Mouse (Mus musculus) hindbrain, embryonic 11.5 days (tissue): ENCODE data around the gene 1700025B11Rik. TPM values are rescaled to one million over a fixed set of nuclear protein-coding genes. Genes with fewer than 3 reads are reported as not detected.

Source experiments
- polyA plus RNA-seq: library from polyadenylated mRNA; unstranded; fragments of >200 nt; fragmentation: Nextera tagmentation; extraction: Ambion mirVana; gene quantifications from 2 replicates; pipeline ENCODE4 v1.2.1, GENCODE M21; 2014

The 1700025B11Rik gene
- polyA plus RNA-seq, 1 experiment from 2014 or later = not detected

Other genes with a start within 250 kb of the 1700025B11Rik start
- not detected in 2 replicates for gene Apol7a, start 162.8 kb downstream of the 1700025B11Rik start, polyA plus RNA-seq
- gene Apol9a, start 150.8 kb downstream of the 1700025B11Rik start, polyA plus RNA-seq = 0.03 and 0.06 TPM in 2 replicates
- not detected in 2 replicates for gene Apol7b, start 114.4 kb downstream of the 1700025B11Rik start, polyA plus RNA-seq
- gene Apol10a, start 84.8 kb downstream of the 1700025B11Rik start, polyA plus RNA-seq = not detected in 2 replicates
- gene Apol11a, start 53.6 kb downstream of the 1700025B11Rik start, polyA plus RNA-seq = not detected in 2 replicates
- not detected in 2 replicates for gene Apol7c, start 28.6 kb downstream of the 1700025B11Rik start, polyA plus RNA-seq
- 0.10 TPM in 1 of 2 replicates, not detected in the other for gene Apol10b, start 34.2 kb upstream of the 1700025B11Rik start, polyA plus RNA-seq
- not detected in 2 replicates for gene Gm36245, start 37.4 kb upstream of the 1700025B11Rik start, polyA plus RNA-seq
- not detected in 2 replicates for gene Apol11b, start 81.4 kb upstream of the 1700025B11Rik start, polyA plus RNA-seq
- gene Apol7e, start 137.0 kb upstream of the 1700025B11Rik start, polyA plus RNA-seq = not detected in 2 replicates
- gene Apol9b, start 167.1 kb upstream of the 1700025B11Rik start, polyA plus RNA-seq = not detected in 2 replicates
- gene Apol8, start 195.1 kb upstream of the 1700025B11Rik start, polyA plus RNA-seq = 0.06 and 0.20 TPM in 2 replicates